Mouse (Mus musculus) spleen, postnatal 14 days (tissue): ENCODE results near the gene Mapkapk2.

Experiments
- DNase-seq, 2 experiments: peaks; one replicate each; pipeline ENCODE4 v3.0.0; 2021 to 2022; ENCODE audit warnings: low spot score in 2 of 2

The Mapkapk2 gene

GRCm38 (mm10) chr1:131110525-131111106 is 13.0 kb upstream of the Mapkapk2 start:
- DNase-seq = no peak

- no peak for DNase-seq
Observed at GRCm38 (mm10) chr1:131107575-131108308, 10.1 kb upstream of the Mapkapk2 start.

GRCm38 (mm10) chr1:131103776-131104424 is 6.3 kb upstream of the Mapkapk2 start:
- no peak for DNase-seq

GRCm38 (mm10) chr1:131100808-131101207 is 3.2 kb upstream of the Mapkapk2 start:
- no peak for DNase-seq

- peak; percentile 32 to 44 for DNase-seq
Observed at GRCm38 (mm10) chr1:131096803-131097699, 575 bp downstream of the Mapkapk2 start.

- DNase-seq = no peak
Observed at GRCm38 (mm10) chr1:131096132-131096695, 1.4 kb downstream of the Mapkapk2 start.

DNA sequence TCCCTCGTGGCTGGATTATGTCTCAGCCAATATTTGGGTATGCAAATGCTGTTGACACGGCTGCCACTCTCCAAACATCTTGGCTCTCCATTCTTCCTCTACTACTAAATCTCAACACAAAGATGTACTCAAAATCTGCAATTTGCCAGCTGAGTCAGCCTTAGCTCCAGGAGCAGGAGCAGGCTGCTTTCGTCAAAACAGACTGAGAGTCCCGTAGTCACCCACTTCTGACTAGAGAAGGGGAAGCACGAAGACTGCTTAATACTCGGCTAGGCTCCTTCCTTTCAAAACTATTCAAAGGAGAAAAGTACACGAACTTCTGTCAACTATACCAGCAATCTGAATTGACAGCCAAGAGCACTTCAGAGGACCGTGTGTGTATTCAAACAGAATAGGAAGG is 2.1 kb downstream of the Mapkapk2 start:
- DNase-seq = no peak

DNA sequence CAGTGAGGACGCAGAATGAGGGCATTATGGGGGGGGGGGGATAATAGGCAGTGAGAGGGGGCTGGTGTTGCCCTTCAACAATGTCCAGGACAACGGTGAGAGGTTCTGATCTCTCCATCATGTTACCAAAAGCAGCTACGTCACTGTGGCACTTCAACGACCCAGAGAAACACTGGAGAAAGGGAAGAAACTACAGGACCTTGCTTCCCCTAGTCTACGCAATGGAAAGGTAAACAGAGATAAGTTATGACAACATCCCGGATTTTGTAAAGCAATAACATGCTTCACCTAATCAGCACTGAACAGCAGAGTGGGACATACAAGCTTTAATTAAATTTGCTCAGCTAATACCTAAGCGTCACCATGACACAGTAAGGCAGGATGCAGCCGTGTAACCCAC is 3.7 kb downstream of the Mapkapk2 start:
- no peak for DNase-seq

DNA sequence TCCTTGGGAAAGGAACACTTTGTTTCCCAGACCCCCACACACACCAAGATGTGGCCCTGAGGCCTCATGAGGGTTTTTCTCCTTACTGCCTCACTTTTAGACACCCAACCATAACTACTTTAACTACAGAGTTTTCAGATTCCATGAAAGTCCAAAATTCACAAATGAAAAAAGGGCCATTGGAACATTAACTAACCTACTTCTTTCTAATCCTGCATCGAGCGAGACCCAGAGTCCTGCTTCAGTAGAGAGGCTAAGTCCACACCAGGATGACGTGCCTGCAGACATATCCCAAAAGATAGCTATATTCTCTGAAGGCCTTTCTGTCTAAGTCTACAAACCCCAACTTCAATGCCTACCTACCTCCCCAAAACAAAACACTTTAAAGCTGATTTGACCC is 4.8 kb downstream of the Mapkapk2 start:
- no peak for DNase-seq

- DNase-seq = no peak
Observed at GRCm38 (mm10) chr1:131092173-131092572, 5.5 kb downstream of the Mapkapk2 start.

- no peak for DNase-seq
Observed at GRCm38 (mm10) chr1:131091481-131091880, 6.1 kb downstream of the Mapkapk2 start.

DNA sequence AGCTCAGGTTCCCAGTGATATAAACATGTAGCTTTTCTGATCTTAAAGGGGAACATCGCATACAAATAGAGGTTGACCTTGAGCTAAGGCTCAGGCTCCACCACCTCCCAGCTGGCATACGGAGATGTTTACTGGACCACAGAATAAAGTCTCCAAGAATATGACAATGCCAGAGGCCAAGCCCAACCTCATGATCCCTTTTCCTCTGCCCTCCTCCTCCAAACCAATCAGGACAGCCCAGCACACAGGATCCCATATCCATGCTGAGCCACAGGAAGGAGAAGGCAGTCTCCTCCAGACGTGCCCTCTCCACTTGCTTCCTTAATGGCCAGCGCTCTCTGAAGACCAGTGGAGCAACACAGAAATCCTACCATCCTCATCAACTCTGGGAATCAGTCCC is 6.7 kb downstream of the Mapkapk2 start:
- no peak for DNase-seq

GRCm38 (mm10) chr1:131090261-131090660 is 7.4 kb downstream of the Mapkapk2 start:
- no peak for DNase-seq

- DNase-seq = no peak
Observed at GRCm38 (mm10) chr1:131089525-131090127, 8.0 kb downstream of the Mapkapk2 start.

DNA sequence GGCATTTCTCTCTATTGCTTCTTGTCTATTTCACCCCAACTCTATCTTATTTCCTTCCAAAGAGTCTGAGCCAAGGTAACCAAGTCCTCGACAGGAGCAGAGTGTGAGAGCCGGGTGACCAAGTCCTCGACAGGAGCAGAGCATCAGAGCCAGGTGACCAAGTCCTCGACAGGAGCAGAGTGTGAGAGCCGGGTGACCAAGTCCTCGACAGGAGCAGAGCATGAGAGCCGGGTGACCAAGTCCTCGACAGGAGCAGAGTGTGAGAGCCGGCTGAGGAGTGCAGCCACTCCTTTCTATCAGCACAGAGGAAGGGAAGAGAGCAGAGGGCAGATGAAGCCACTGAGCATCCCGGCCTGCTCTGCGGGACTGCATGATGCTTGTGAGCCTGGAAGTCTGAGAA is 9.1 kb downstream of the Mapkapk2 start:
- DNase-seq = no peak

DNA sequence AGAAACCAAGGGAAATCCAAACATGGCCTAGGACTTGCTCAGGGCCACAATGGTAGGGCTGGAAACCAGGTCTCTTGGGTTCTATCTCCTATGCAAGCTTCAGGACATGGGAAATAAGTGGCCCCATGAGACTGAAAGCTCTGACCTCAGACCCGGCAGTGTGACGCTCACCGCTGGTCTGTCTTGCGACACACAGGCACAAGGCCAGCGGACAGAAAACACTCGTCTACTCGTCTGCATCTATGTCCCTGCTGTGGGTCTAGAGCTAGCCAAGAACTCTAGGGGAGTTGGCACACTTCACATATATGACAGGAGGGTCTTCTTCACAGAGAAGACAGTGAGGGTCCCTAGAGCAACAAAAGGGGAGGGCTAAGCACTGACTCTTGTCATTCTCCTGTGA is 10.7 kb downstream of the Mapkapk2 start:
- no peak for DNase-seq

DNA sequence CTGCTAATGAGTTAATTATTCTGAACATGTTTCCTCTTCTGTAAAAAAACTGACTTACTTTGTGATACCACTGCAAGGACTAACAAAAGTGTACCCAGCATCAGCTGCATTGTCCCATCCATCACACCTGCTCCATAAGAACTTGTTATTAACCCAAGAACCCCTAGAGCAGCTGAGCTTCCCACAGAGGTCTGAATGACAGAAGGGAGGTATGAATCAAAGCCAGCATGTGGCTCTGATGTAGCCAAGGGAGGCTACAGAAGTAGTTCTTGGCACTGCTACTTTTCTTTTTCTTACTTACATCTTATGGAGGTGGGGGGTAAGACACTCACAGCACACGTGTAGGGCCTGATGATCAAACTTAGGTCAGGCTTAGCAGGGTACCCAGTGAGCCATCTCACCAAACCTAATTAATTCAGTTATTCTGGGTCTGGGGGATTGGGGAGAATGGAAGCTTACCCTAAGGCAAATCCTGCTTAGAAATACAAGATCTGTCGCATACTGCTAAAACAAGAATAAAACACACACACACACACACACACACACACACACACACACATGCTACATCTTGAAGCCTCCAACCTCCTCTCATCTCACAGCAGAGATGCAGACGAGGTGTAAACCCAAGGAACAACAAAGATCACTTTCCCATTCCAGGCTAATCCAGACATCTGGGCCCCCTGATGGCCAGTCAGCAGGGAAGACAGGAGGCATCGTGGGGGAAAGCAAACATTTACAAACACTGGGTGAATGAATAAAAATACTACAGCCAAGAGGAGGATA is 11.5 kb downstream of the Mapkapk2 start:
- DNase-seq = no peak

GRCm38 (mm10) chr1:131085272-131085671 is 12.4 kb downstream of the Mapkapk2 start:
- no peak for DNase-seq

- DNase-seq = no peak
Observed at GRCm38 (mm10) chr1:131084289-131084688, 13.3 kb downstream of the Mapkapk2 start.

GRCm38 (mm10) chr1:131083609-131084008 is 14.0 kb downstream of the Mapkapk2 start:
- DNase-seq = no peak
